Mouse (Mus musculus) forebrain, embryonic 11.5 days (tissue): ENCODE results near the gene 1700023F06Rik. TPM values are rescaled to one million over a fixed set of nuclear protein-coding genes. Genes with fewer than 3 reads are reported as not detected.
A peak's percentile ranks its signal among the peaks of the same experiment; 100 is the strongest.

ENCODE experiments used
- ATAC-seq: fragments of 200-750 bp; cut with Nextera tagmentation; replicated peaks from 2 replicates; pipeline ENCODE4 v1.8.0; 2017; ENCODE audit warnings: moderate TSS enrichment; ENCODE audit not compliant: low FRiP score
- DNase-seq: peaks from one replicate; pipeline ENCODE4 v3.0.0-alpha.2; 2017; ENCODE audit warnings: low spot score
- H3K27ac ChIP-seq: fragments of 300-500 bp; sonication (generic); 2 replicates; pipeline ENCODE4 v1.5.1; 2014; ENCODE audit warnings: low read depth, low read length
- H3K27me3 ChIP-seq: fragments of 300-500 bp; sonication (generic); 2 replicates; pipeline ENCODE4 v1.6.1; 2014; ENCODE audit warnings: mild to moderate bottlenecking, low read length, mixed read lengths; ENCODE audit not compliant: control insufficient read depth, insufficient read depth
- H3K36me3 ChIP-seq: fragments of 300-500 bp; sonication (generic); 2 replicates; pipeline ENCODE4 v1.6.1; 2014; ENCODE audit warnings: mild to moderate bottlenecking, low read length, moderate library complexity, mixed read lengths; ENCODE audit not compliant: control insufficient read depth, insufficient read depth
- H3K4me1 ChIP-seq: fragments of 300-500 bp; sonication (generic); replicated peaks from 2 replicates; pipeline ENCODE4 v1.6.1; 2014; ENCODE audit warnings: low read length, mixed read lengths; ENCODE audit not compliant: control insufficient read depth, insufficient read depth
- H3K4me2 ChIP-seq: fragments of 300-500 bp; sonication (generic); 2 replicates; pipeline ENCODE4 v1.6.1; 2014; ENCODE audit warnings: low read depth, mild to moderate bottlenecking, low read length, moderate library complexity, mixed read lengths; ENCODE audit not compliant: severe bottlenecking
- H3K4me3 ChIP-seq: fragments of 300-500 bp; sonication (generic); 2 replicates; pipeline ENCODE4 v1.5.1; 2014; ENCODE audit warnings: low read depth, low read length
- H3K9ac ChIP-seq: fragments of 300-500 bp; sonication (generic); 2 replicates; pipeline ENCODE4 v1.6.1; 2014; ENCODE audit warnings: low read length
- H3K9me3 ChIP-seq: fragments of 300-500 bp; sonication (generic); 2 replicates; pipeline ENCODE4 v1.6.1; 2016; ENCODE audit warnings: low read length, mixed read lengths; ENCODE audit not compliant: control insufficient read depth
- WGBS: fragments of 180-500 bp; shearing (Covaris S2); extraction: QIAGEN DNeasy Blood & Tissue Kit; methylation state at CpG from one replicate; pipeline ENCODE4 v1.1.7; 2014; 5-methylcytosine and 5-hydroxymethylcytosine counted together
- polyA plus RNA-seq: library from polyadenylated mRNA; unstranded; fragments of >200 nt; fragmentation: Nextera tagmentation; extraction: Ambion mirVana; gene quantifications from 2 replicates; pipeline ENCODE4 v1.2.1, GENCODE M21; 2014

1700023F06Rik gene
- polyA plus RNA-seq, 1 experiment from 2014 or later: 0.23 TPM

DNA sequence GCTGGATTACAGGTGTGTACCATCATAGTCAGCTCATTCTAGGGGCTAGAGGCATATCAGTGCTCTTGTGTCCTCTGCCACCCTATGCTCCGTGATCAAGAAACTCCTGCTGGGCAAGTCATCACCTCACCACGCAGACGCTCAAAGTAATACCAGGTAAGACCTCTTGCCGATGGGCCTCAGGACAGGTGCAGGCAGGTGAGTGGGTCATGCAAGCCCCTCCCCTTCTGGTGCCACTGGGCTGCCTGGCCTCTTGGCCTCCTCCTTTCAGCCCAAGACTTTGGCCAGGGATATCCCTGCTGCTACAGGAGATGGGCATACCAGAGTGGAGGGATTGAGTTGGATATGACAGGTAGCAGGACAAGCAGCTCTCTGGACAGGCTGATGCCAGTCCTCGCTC lies 10.9 kb upstream of the 1700023F06Rik start:
- Histone ChIP-seq H3K36me3 (peaks cover 6% of the 10 kb centered on the region), H3K9ac (no peak overlapping the region), H3K27ac (no peak overlapping the region), H3K4me3 (no peak overlapping the region), H3K9me3 (no peaks in the 10 kb centered on the region), H3K4me2 (no peak overlapping the region), H3K4me1 (0 out of 2 replicates have a peak, but pooled peaks cover 2% of the 10 kb centered on the region), H3K27me3 (no peaks in the 10 kb centered on the region)
- 91% methylated on average over 5 of the region's 5 CpGs for WGBS
- ATAC-seq (no peak), DNase-seq (no peak)

DNA sequence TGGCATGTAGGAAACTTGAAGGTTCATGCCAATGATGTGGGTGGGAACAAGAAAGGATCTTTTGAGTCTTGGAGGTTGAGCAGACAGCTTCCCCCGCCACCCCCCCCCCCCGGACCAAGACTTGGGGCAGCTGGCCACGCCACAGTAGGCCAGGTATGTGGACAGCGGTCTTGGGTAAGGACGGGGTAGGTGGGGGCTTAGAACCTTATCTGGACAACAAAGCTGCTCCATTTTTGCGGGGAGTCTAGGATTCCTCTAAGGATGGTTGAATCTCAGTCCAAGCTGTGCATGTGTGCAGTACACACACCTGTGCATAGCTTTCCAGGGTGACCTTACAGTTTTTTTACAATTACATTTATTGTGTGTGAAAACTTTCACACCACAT lies 10.2 kb upstream of the 1700023F06Rik start:
- Histone ChIP-seq H3K9ac (peak overlapping the region; percentile 58), H3K9me3 (no peaks in the 10 kb centered on the region), H3K27ac (no peak overlapping the region), H3K27me3 (no peaks in the 10 kb centered on the region), H3K4me3 (peak overlapping the region; percentile 28), H3K4me1 (0 out of 2 replicates have a peak, but pooled peaks cover 2% of the 10 kb centered on the region), H3K4me2 (peak overlapping the region; percentile 92), H3K36me3 (peaks cover 6% of the 10 kb centered on the region)
- ATAC-seq (peak; percentile 55; the same call in 1 of the 2 replicates), DNase-seq (no peak)
- WGBS: 11% methylated on average over 6 of the region's 6 CpGs

DNA sequence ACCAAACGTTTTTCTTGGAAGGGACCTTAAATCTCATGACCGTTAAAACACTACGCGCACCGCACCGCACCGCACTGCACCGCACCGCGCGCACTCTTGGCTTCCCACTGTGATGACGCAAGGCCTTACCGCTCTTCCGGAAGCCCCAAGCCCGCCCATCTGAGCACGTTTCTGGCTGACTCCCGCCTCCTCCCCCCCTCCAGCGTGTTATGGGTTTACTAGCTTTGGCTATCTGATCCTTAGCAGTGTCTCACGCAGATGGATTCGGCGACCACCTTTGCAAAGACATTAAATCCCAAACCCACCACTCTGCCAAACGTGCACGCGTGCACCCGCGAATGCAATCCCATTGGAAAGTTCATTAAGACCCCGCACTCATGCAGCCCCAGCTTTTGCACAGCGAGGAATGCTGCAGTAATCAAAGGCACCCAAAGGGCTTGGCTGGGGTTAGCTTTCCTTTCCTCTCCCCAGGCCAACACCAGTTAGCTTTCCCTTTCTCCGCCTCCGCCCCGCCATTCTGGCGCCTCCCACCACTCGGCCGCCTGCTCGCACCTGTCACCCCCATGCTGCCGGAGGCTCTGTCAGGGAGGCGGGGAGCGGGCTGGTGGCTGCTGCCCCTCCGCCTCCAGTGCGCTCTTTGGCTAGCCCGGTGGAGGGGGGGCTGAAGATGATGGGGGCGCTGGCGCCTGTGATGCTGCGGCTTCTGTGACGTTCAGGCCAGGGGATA lies 9.6 kb upstream of the 1700023F06Rik start, which contains the start of gene Spata32:
Gene Spata32, minus strand, starts transcription at position 643 of the 727 bp plus-strand sequence.
- under 1% methylated on average over 45 of the region's 45 CpGs for WGBS

DNA sequence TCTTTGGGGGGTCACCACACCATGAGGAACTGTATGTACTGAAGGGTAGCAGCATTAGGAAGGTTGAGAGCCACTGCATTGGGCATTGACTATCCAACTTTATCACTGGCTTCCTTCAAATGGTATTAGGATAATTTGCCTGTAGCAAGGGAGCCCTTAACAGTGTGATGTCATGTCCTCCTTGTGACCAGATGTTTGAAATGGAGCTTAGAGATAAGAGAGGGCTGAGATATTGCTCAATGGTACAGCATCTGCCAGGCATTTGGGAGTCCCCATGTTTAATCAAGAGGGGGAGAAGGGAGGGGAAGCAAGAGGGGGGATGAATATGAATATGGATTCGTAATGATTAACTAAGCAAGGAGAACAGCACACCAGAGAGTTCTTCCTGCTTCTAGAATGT lies 7.0 kb upstream of the 1700023F06Rik start:
- H3K9ac ChIP-seq: no peak overlapping the region
- H3K9me3 ChIP-seq: no peaks in the 10 kb centered on the region
- no peak overlapping the region for H3K4me2 ChIP-seq
- no peaks in the 10 kb centered on the region for H3K27me3 ChIP-seq
- DNase-seq (no peak), ATAC-seq (no peak)
- no peak overlapping the region for H3K4me3 ChIP-seq
- no peaks in the 10 kb centered on the region for H3K36me3 ChIP-seq
- no peak overlapping the region for H3K27ac ChIP-seq
- 0 out of 2 replicates have a peak, but pooled peaks cover 2% of the 10 kb centered on the region for H3K4me1 ChIP-seq
- 82% methylated on average over 1 of the region's 1 CpGs for WGBS

More for the DNA sequence above, 9.6 kb upstream of the 1700023F06Rik start, which contains the start of gene Spata32:
- Histone ChIP-seq H3K27me3 (no peaks in the 10 kb centered on the region), H3K9me3 (no peaks in the 10 kb centered on the region), H3K9ac (peak within 1 kb of the TSS; percentile 58), H3K4me3 (peak within 1 kb of the TSS; percentile 28), H3K4me2 (peak within 1 kb of the TSS; percentile 92), H3K36me3 (peaks cover 6% of the 10 kb centered on the region; the same call in 1 of the 2 replicates), H3K4me1 (0 out of 2 replicates have a peak, but pooled peaks cover 2% of the 10 kb centered on the region), H3K27ac (no peak within 1 kb of the TSS)
- ATAC-seq: peak; percentile 79
- DNase-seq: peak; percentile 80

DNA sequence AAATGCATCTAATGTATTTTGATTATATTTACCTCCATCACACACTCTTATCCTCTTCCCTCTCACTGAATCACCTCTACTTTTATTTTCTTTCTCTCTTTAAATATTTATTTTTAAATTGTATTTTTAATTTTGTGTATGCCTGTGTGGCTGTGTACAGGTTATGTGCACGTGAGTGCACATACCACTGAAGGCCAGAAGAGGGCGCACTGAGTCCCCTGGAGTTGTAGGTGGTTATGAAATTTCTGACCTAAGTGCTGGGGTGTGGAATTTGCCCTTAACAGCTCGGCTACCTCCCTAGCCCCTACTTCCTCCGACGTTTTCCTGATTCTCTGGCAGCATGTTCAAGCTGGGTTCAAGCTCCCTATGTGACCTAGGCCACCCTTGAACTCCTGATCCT lies 5.4 kb upstream of the 1700023F06Rik start:
- WGBS: 88% methylated on average over 5 of the region's 5 CpGs
- no peak overlapping the region for H3K4me2 ChIP-seq
- no peak overlapping the region for H3K4me3 ChIP-seq
- H3K4me1 ChIP-seq: 0 out of 2 replicates have a peak, but pooled peaks cover 2% of the 10 kb centered on the region
- no peaks in the 10 kb centered on the region for H3K9me3 ChIP-seq
- DNase-seq (no peak), ATAC-seq (no peak)
- no peaks in the 10 kb centered on the region for H3K27me3 ChIP-seq
- no peak overlapping the region for H3K9ac ChIP-seq
- no peaks in the 10 kb centered on the region for H3K36me3 ChIP-seq
- H3K27ac ChIP-seq: no peak overlapping the region

DNA sequence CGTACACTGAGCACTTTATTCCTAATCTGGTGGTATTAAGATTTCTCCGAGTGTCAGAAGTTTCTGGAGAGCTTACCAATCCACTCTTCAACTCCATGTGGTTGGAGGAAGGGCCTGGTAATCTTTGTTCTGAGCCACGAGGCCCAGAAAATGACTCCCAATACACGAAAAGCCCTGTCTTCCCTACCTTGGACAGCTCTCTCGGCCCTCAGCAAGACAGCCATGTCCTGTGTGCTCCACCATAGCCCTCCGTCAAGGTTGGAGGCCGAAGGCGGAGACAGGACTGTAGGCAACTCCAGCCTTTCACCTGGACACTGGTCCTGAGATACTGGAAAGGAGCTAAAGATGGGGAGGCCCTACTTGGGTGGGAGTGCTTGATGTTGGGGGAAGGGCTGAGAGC lies 1.9 kb upstream of the 1700023F06Rik start:
- no peak overlapping the region for H3K4me3 ChIP-seq
- no peak overlapping the region for H3K27ac ChIP-seq
- no peak overlapping the region for H3K4me2 ChIP-seq
- whole genome bisulfite sequencing: 75% methylated on average over 8 of the region's 8 CpGs
- H3K4me1 ChIP-seq: no peaks in the 10 kb centered on the region
- H3K36me3 ChIP-seq: no peaks in the 10 kb centered on the region
- no peak overlapping the region for H3K9ac ChIP-seq
- DNase-seq (no peak), ATAC-seq (no peak)
- H3K27me3 ChIP-seq: no peaks in the 10 kb centered on the region
- no peaks in the 10 kb centered on the region for H3K9me3 ChIP-seq

DNA sequence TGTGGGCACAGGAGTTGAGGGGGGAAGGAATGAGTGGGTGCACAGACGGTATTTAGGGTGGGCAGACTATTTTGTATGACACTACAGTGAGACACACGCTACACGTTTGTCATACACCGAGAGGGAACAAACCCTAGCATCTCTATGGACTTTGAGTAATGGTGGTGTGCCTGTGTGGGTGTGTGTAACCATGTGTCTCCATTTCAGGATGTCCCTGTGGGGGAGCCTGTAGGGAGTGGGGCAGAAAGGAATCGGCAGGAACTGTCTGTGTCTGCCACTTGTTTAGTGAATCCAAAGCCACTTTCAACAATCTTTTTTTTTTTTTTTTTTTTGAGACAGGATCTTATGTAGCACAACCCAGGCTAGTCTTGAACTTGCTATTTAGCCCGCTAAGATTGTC lies 2.2 kb downstream of the 1700023F06Rik start:
- no peak for DNase-seq
- Histone ChIP-seq H3K27ac (no peak overlapping the region), H3K4me3 (no peak overlapping the region), H3K27me3 (no peaks in the 10 kb centered on the region), H3K36me3 (no peaks in the 10 kb centered on the region), H3K4me1 (no peaks in the 10 kb centered on the region), H3K4me2 (no peak overlapping the region), H3K9ac (no peak overlapping the region), H3K9me3 (no peaks in the 10 kb centered on the region)
- 90% methylated on average over 6 of the region's 6 CpGs for WGBS
- ATAC-seq: no peak

DNA sequence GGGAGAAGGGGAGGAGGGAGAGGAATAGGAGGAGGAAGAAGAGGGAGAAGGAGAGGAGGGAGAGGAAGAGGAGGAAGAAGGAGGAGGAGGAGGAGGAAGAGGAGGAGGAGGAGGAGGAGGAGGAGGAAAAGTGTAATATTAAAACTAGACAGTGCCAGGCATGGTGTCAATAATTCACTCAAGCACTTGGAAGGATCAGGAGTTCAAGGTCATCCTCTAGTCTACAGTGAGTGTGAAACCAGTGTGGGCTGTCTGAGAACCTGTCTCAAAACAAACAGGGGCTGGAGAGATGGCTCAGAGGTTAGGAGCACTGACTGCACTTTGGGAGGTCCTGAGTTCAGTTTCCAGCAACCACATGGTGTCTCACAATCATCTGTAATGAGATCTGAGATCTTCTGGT lies 6.0 kb downstream of the 1700023F06Rik start:
- H3K9ac ChIP-seq: no peak overlapping the region
- no peak overlapping the region for H3K4me2 ChIP-seq
- H3K4me3 ChIP-seq: no peak overlapping the region
- H3K4me1 ChIP-seq: peaks cover 5% of the 10 kb centered on the region; the same call in 1 of the 2 replicates
- no peaks in the 10 kb centered on the region for H3K9me3 ChIP-seq
- H3K27ac ChIP-seq: no peak overlapping the region
- no peak for DNase-seq
- H3K36me3 ChIP-seq: no peaks in the 10 kb centered on the region
- ATAC-seq: no peak
- peaks cover 36% of the 10 kb centered on the region for H3K27me3 ChIP-seq

DNA sequence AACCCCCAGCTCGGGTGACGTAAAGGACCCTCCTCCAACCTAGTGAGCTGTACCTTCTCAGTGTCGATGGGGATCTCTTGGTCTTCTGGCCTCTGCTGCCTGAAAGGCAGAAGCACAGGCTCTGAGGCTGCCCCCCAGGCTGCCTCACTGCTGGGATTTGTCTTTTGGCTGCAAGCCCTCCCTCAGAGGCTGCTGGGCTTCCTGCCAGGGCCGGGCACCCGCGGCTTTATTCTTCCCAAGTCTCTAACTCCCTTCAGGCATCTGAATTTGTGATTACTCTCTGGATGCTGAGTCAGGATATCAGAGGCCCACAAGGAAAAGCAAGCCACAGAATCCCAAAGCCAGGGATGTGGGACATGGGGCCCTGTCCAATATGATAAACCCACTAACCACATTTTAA lies 6.7 kb downstream of the 1700023F06Rik start:
- DNase-seq (no peak), ATAC-seq (no peak)
- Histone ChIP-seq H3K9ac (no peak overlapping the region), H3K4me1 (peaks cover 5% of the 10 kb centered on the region; the same call in 1 of the 2 replicates), H3K27ac (no peak overlapping the region), H3K4me3 (no peak overlapping the region), H3K36me3 (no peaks in the 10 kb centered on the region), H3K27me3 (peaks cover 40% of the 10 kb centered on the region), H3K9me3 (no peaks in the 10 kb centered on the region), H3K4me2 (no peak overlapping the region)
- 28% methylated on average over 6 of the region's 6 CpGs for WGBS
